Mouse (Mus musculus) lung, adult 18-20 months (tissue): ENCODE measurements around the gene Cldn34b3.
"Not testable (repeated sequence)": the region's sequence is repeated elsewhere in the genome, so short reads cannot be mapped to it uniquely, and the experiment has no call there.

Experiments used
- DNase-seq, 2 experiments: peaks; one replicate each; pipeline ENCODE4 v3.0.0; 2022; ENCODE audit warnings: mixed read lengths in 2 of 2

The Cldn34b3 gene

DNA sequence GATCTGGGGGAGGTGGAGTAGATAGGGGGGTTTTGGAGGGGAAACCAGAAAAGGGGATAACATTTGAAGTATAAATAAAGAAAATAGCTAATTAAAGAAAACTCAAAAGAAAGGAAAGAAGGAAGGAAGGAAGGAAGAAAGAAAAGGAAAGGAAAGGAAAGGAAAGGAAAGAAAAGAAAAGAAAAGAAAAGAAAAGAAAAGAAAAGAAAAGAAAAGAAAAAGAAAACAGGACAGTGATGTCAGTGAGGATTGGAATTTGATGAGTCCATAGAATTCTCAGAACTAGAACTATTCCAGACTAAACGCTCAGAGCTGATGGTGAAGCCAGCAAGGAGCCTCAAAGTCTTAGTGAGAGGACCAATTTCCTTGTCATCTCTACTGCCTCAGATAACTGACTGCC is at the start of gene Cldn34b3:
Cldn34b3 (plus strand) TSS at position 301 of the 400 bp plus-strand sequence.
- DNase-seq: not testable (repeated sequence)
